Mouse (Mus musculus) limb, embryonic 15.5 days (tissue): ENCODE results near the gene Ripor2. TPM values are rescaled to one million over a fixed set of nuclear protein-coding genes. Genes with fewer than 3 reads are reported as not detected.

ENCODE experiments used
- ATAC-seq: fragments of 200-750 bp; cut with Nextera tagmentation; 2 replicates; pipeline ENCODE4 v1.8.0; 2017; ENCODE audit warnings: low read depth, moderate TSS enrichment; ENCODE audit not compliant: insufficient number of reproducible peaks, low FRiP score, low TSS enrichment
- H3K27ac ChIP-seq: fragments of 300-500 bp; sonication (generic); 2 replicates; pipeline ENCODE4 v1.5.1; 2015; ENCODE audit warnings: moderate library complexity, mild to moderate bottlenecking, inconsistent platforms
- H3K27me3 ChIP-seq: fragments of 300-500 bp; sonication (generic); 2 replicates; pipeline ENCODE4 v1.6.1; 2015; ENCODE audit warnings: inconsistent platforms
- H3K36me3 ChIP-seq: fragments of 300-500 bp; sonication (generic); 2 replicates; pipeline ENCODE4 v1.6.1; 2015; ENCODE audit warnings: inconsistent platforms
- H3K4me1 ChIP-seq: fragments of 300-500 bp; sonication (generic); 2 replicates; pipeline ENCODE4 v1.6.1; 2015; ENCODE audit warnings: inconsistent platforms
- H3K4me2 ChIP-seq: fragments of 300-500 bp; sonication (generic); 2 replicates; pipeline ENCODE4 v1.6.1; 2015; ENCODE audit warnings: mild to moderate bottlenecking, inconsistent platforms
- H3K4me3 ChIP-seq: fragments of 300-500 bp; sonication (generic); 2 replicates; pipeline ENCODE4 v1.5.1; 2015; ENCODE audit warnings: mild to moderate bottlenecking, inconsistent platforms
- H3K9ac ChIP-seq: fragments of 300-500 bp; sonication (generic); 2 replicates; pipeline ENCODE4 v1.6.1; 2015; ENCODE audit warnings: inconsistent platforms
- H3K9me3 ChIP-seq: fragments of 300-500 bp; sonication (generic); 2 replicates; pipeline ENCODE4 v1.6.1; 2016; ENCODE audit warnings: inconsistent platforms
- WGBS: fragments of 180-500 bp; shearing (Covaris S2); methylation state at CpG from one replicate; pipeline ENCODE4 v1.1.7; 2015; 5-methylcytosine and 5-hydroxymethylcytosine counted together
- polyA plus RNA-seq: library from polyadenylated mRNA; unstranded; fragments of >200 nt; fragmentation: Nextera tagmentation; extraction: Ambion mirVana; gene quantifications from 2 replicates; pipeline ENCODE4 v1.2.1, GENCODE M21; 2015

Gene Ripor2
- polyA plus RNA-seq, 1 experiment from 2014 or later, result 4.1 TPM

DNA sequence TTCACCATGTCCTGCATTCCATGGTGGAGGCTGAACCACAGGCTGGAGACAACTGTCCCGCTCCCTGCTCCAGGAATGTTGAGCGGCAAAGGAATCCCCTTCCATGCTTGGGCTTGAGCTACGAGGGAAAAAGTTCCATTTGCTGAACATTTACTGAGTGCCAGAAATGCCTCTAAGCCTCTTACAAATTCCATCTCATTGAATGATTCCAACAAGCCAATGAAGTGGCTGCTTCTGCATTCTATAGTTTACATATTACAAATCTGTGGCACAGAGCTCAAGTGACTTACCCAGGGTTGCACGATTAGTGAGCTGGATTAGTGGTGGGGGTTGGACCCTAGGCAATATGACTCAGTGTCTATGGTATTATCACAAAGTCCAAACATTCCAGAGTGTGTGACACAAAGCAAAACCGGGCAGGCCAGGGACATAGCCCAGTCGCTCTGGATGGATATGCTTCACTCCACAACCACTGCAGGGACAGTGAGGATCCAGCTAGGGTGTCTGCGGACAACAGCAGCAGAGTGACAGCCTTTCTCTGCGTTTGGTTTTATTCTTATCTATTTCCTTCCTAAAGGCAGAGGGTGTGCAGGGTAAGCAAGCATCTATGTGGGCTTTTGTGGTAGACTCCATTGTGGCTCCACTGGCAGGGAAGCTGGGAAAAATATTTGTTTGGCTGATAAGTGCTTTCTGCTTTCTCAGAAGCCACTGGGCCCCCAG is 16.6 kb upstream of the Ripor2 start:
- H3K27ac ChIP-seq, result peak overlapping the region; percentile 85
- H3K36me3 ChIP-seq, result no peaks in the 10 kb centered on the region
- no peaks in the 10 kb centered on the region for H3K9me3 ChIP-seq
- ATAC-seq, result peak; percentile 60
- H3K4me2 ChIP-seq, result no peak overlapping the region
- peaks cover 17% of the 10 kb centered on the region for H3K4me1 ChIP-seq
- H3K4me3 ChIP-seq, result no peak overlapping the region
- WGBS, result 37% methylated on average over 8 of the region's 8 CpGs
- H3K9ac ChIP-seq, result no peak overlapping the region
- H3K27me3 ChIP-seq, result no peaks in the 10 kb centered on the region

DNA sequence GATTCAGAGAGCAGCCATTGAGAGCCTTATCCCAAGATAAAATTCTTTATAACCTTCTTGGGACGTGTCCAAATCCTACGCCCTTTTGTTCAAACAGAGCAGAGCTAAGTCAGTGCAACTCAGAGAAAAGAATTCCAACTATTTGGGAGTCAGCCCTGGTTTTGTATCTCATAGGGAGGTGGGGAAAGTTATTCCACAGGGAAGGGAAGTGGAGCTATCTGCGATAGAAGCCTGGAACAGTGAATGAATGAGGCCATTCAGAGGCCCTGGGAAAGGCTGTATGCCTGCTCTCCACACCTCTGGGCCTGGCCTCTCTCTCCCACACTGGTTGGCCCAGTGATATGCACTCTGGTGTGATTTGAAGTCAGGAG is 16.1 kb upstream of the Ripor2 start:
- no peaks in the 10 kb centered on the region for H3K27me3 ChIP-seq
- H3K4me3 ChIP-seq, result no peak overlapping the region
- H3K4me2 ChIP-seq, result no peak overlapping the region
- WGBS, result 14% methylated on average over 3 of the region's 3 CpGs
- no peaks in the 10 kb centered on the region for H3K36me3 ChIP-seq
- peaks cover 17% of the 10 kb centered on the region for H3K4me1 ChIP-seq
- H3K27ac ChIP-seq, result peak overlapping the region; percentile 85
- H3K9me3 ChIP-seq, result no peaks in the 10 kb centered on the region
- ATAC-seq, result peak; percentile 59; the same call in 1 of the 2 replicates
- no peak overlapping the region for H3K9ac ChIP-seq

DNA sequence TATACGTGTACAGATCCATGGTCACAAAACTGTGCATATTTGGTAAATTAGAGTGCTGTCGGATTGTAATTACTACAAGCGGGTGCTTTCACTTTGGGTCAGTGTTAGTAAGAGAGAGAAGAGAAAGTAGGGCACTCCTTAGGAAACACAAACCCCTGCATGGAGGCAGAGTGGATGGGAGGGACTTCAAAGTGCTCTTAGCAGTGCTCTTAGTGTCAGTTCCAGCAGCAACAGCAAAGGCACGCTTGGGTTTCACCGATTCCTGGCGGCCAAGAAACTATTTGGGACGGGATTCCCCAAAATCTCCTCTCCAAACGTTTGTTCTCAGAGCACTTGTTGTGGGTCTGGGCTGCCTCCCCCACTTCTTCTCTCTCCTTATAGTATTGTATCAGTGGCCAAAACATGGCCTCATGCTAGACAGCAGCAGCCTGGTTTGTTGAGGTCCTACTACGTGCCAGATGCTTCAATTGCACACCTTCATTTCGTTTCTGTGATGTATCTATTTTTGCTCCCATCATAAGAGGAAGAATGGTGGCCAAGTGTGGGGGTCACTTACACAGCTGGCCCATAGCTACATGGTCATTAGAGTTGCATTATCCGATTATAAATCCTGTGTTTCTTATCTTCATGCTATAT is 14.7 kb upstream of the Ripor2 start:
- H3K4me1 ChIP-seq, result peaks cover 17% of the 10 kb centered on the region
- no peak overlapping the region for H3K4me3 ChIP-seq
- H3K9ac ChIP-seq, result no peak overlapping the region
- no peaks in the 10 kb centered on the region for H3K27me3 ChIP-seq
- no peak overlapping the region for H3K4me2 ChIP-seq
- no peaks in the 10 kb centered on the region for H3K9me3 ChIP-seq
- WGBS, result 76% methylated on average over 11 of the region's 11 CpGs
- ATAC-seq, result no peak
- no peak overlapping the region for H3K27ac ChIP-seq
- H3K36me3 ChIP-seq, result no peaks in the 10 kb centered on the region

GRCm38 (mm10) chr13:24569066-24569465 is 12.9 kb upstream of the Ripor2 start:
- 82% methylated on average over 4 of the region's 4 CpGs for WGBS
- no peak overlapping the region for H3K4me3 ChIP-seq
- H3K4me2 ChIP-seq, result no peak overlapping the region
- ATAC-seq, result no peak
- H3K9me3 ChIP-seq, result no peaks in the 10 kb centered on the region
- H3K36me3 ChIP-seq, result no peaks in the 10 kb centered on the region
- no peaks in the 10 kb centered on the region for H3K27me3 ChIP-seq
- H3K4me1 ChIP-seq, result peaks cover 16% of the 10 kb centered on the region
- H3K27ac ChIP-seq, result no peak overlapping the region
- H3K9ac ChIP-seq, result no peak overlapping the region

DNA sequence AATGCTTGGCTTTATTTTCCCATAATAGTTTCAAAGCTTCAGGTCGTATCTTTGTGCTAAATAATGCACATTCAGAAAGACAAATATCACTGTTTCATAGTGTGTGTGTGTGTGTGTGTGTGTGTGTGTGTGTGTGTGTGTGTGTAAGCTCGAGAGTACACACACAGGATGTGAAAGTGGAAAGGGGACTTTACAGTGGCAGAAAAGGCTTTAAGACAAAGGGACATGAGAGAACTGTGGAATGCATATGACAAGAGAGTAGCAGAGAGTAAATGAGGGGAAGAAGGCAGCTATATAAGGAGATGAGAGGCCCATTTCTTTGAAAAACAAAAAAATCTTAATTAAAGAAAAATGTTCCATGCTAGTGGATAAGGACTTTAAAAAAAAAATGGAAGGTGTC is 11.3 kb upstream of the Ripor2 start:
- H3K4me2 ChIP-seq, result no peak overlapping the region
- H3K36me3 ChIP-seq, result no peaks in the 10 kb centered on the region
- no peak for ATAC-seq
- no peak overlapping the region for H3K27ac ChIP-seq
- H3K4me1 ChIP-seq, result peaks cover 5% of the 10 kb centered on the region
- 26% methylated on average over 2 of the region's 2 CpGs for WGBS
- no peaks in the 10 kb centered on the region for H3K27me3 ChIP-seq
- H3K4me3 ChIP-seq, result no peak overlapping the region
- no peak overlapping the region for H3K9ac ChIP-seq
- no peaks in the 10 kb centered on the region for H3K9me3 ChIP-seq

DNA sequence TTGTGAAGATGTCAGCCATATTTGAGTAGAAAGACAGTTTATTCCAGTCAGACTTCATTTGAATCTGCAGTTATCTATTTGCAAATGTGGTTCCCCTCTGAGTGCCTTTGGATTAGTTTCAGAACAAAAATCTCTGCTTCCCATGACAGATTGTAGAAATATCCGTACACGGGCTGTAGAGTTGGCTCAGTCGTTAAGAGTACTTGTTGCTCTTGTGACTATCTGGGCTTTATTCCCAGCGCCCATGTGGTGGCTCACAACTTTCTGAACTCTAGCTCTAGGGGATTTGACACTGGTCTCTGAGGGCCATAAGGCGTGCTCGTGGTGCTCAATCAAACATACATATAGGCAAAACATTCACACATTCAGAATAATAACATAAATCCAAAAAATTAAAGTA is 10.1 kb upstream of the Ripor2 start:
- H3K27ac ChIP-seq, result no peak overlapping the region
- H3K27me3 ChIP-seq, result no peaks in the 10 kb centered on the region
- 72% methylated on average over 6 of the region's 6 CpGs for WGBS
- H3K4me1 ChIP-seq, result peaks cover 9% of the 10 kb centered on the region; the same call in 1 of the 2 replicates
- H3K9me3 ChIP-seq, result no peaks in the 10 kb centered on the region
- H3K4me2 ChIP-seq, result no peak overlapping the region
- ATAC-seq, result no peak
- H3K9ac ChIP-seq, result no peak overlapping the region
- H3K4me3 ChIP-seq, result no peak overlapping the region
- H3K36me3 ChIP-seq, result no peaks in the 10 kb centered on the region

- H3K27ac ChIP-seq, result no peak overlapping the region
- H3K4me3 ChIP-seq, result no peak overlapping the region
- no peak overlapping the region for H3K4me2 ChIP-seq
- H3K36me3 ChIP-seq, result no peaks in the 10 kb centered on the region
- peaks cover 9% of the 10 kb centered on the region; the same call in 1 of the 2 replicates for H3K4me1 ChIP-seq
- no peaks in the 10 kb centered on the region for H3K27me3 ChIP-seq
- no peak for ATAC-seq
- 82% methylated on average over 3 of the region's 3 CpGs for WGBS
- no peak overlapping the region for H3K9ac ChIP-seq
- no peaks in the 10 kb centered on the region for H3K9me3 ChIP-seq
These were observed 6.9 kb upstream of the Ripor2 start for GRCm38 (mm10) chr13:24575126-24575525.

DNA sequence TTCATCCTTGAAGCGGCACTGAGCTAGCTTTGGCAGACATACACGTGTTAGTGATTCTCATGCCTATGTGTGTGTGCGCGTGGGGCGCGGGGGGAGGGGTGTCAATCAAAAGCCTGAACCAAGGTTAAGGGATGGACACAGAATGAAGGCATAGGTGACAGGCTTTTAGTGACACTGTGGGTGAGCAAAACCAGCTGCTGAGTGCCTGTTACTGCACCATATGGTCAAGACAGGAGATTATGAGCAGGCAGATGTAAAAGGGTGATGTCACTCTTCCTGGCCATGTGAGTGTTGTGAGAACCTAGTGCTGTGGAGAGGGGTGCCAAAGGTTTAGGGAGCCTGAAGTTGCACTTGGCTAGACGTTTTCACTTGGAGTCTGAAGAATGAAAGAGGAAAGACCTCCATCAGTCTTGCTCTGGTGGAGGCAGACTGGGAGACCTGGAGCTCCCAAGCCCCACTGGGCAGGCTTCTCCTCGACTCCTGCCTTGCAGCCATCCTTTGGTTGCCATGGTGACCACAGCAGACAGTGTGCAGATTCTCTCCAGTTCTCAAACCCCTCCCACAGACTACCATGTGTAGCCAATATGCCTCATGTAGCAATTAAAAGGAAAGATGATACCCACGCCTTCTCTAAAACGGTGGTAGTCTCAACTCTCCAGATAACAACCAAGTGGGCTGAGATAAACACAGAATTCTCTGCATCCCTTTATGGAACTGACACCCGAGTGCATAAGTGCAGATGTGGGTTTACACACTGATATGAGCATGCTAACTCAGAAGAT is 5.5 kb upstream of the Ripor2 start:
- no peaks in the 10 kb centered on the region for H3K27me3 ChIP-seq
- WGBS, result 44% methylated on average over 11 of the region's 11 CpGs
- no peak overlapping the region for H3K27ac ChIP-seq
- H3K4me1 ChIP-seq, result peaks cover 9% of the 10 kb centered on the region; the same call in 1 of the 2 replicates
- peak; percentile 71 for ATAC-seq
- no peaks in the 10 kb centered on the region for H3K9me3 ChIP-seq
- no peak overlapping the region for H3K4me2 ChIP-seq
- H3K4me3 ChIP-seq, result no peak overlapping the region
- no peak overlapping the region for H3K9ac ChIP-seq
- no peaks in the 10 kb centered on the region for H3K36me3 ChIP-seq

DNA sequence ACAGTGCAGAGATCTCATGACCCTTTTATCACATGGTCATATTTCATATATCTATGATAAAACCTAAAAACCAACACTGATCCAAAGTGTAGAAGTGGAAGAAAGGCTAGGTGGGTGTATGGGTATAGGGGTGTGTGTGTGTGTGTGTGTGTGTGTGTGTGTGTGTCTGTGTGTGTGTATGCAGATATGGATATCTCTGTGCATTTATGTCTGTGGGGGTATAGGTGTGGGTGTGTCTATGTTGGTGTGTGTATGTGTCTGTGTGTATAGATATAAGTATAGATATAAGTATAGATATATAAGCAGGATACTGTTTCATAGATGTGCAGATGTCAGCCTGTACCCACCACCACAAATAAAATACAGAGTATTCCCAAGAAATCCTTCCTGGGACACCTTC is 3.7 kb upstream of the Ripor2 start:
- no peaks in the 10 kb centered on the region for H3K9me3 ChIP-seq
- H3K4me1 ChIP-seq, result peaks cover 9% of the 10 kb centered on the region; the same call in 1 of the 2 replicates
- ATAC-seq, result no peak

DNA sequence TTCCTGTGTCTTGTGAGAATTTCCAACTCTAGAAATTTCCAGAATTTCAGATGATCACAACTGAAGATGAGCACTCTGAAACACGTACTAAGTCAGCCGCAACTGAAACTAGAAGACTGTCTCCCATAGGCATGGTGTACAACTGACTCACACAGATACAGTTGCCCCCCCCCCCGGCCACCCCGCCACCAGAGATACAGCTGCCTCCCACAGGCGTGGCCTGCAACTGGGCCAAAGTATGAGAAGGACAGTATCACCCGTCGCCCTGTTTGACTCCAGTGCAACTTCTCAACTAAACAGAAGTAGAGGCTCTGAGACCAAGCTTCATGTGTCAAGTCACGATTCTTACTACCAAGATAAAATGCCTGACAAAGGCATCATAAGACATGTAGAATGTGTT is 1.2 kb upstream of the Ripor2 start:
- no peak overlapping the region for H3K27ac ChIP-seq
- peaks cover 15% of the 10 kb centered on the region; the same call in 1 of the 2 replicates for H3K4me1 ChIP-seq
- no peak overlapping the region for H3K9ac ChIP-seq
- no peaks in the 10 kb centered on the region for H3K27me3 ChIP-seq
- no peak for ATAC-seq
- no peaks in the 10 kb centered on the region for H3K9me3 ChIP-seq
- no peaks in the 10 kb centered on the region for H3K36me3 ChIP-seq
- WGBS, result 83% methylated on average over 8 of the region's 8 CpGs
- H3K4me2 ChIP-seq, result no peak overlapping the region
- no peak overlapping the region for H3K4me3 ChIP-seq

More for the DNA sequence above, 3.7 kb upstream of the Ripor2 start:
- Histone ChIP-seq H3K4me3 (no peak overlapping the region), H3K4me2 (no peak overlapping the region), H3K27ac (no peak overlapping the region), H3K27me3 (no peaks in the 10 kb centered on the region), H3K9ac (no peak overlapping the region), H3K36me3 (no peaks in the 10 kb centered on the region)

GRCm38 (mm10) chr13:24584403-24584802 is 2.4 kb downstream of the Ripor2 start:
- Histone ChIP-seq H3K4me1 (peaks cover 6% of the 10 kb centered on the region; the same call in 1 of the 2 replicates), H3K27ac (no peak overlapping the region), H3K36me3 (no peaks in the 10 kb centered on the region), H3K9ac (no peak overlapping the region), H3K4me3 (no peak overlapping the region), H3K9me3 (no peaks in the 10 kb centered on the region), H3K4me2 (no peak overlapping the region), H3K27me3 (no peaks in the 10 kb centered on the region)
- no peak for ATAC-seq
- WGBS, result 75% methylated on average over 5 of the region's 5 CpGs

- WGBS, result 67% methylated on average over 6 of the region's 6 CpGs
- ATAC-seq, result no peak
These were observed 2.9 kb downstream of the Ripor2 start for GRCm38 (mm10) chr13:24584841-24585240.

More at GRCm38 (mm10) chr13:24584841-24585240, 2.9 kb downstream of the Ripor2 start:
- H3K36me3 ChIP-seq, result no peaks in the 10 kb centered on the region
- no peaks in the 10 kb centered on the region for H3K9me3 ChIP-seq
- no peak overlapping the region for H3K4me2 ChIP-seq
- no peak overlapping the region for H3K4me3 ChIP-seq
- peaks cover 6% of the 10 kb centered on the region; the same call in 1 of the 2 replicates for H3K4me1 ChIP-seq
- H3K9ac ChIP-seq, result no peak overlapping the region
- H3K27ac ChIP-seq, result no peak overlapping the region
- no peaks in the 10 kb centered on the region for H3K27me3 ChIP-seq
